Mouse (Mus musculus) brain, adult 2 months (tissue): ENCODE measurements around the gene Cyyr1.
"Not testable (repeated sequence)": the region's sequence is repeated elsewhere in the genome, so short reads cannot be mapped to it uniquely, and the experiment has no call there.

Source experiments
- DNase-seq: peaks from one replicate; pipeline ENCODE4 v3.0.0; 2011; ENCODE audit warnings: low read depth, low spot score

The Cyyr1 gene

DNA sequence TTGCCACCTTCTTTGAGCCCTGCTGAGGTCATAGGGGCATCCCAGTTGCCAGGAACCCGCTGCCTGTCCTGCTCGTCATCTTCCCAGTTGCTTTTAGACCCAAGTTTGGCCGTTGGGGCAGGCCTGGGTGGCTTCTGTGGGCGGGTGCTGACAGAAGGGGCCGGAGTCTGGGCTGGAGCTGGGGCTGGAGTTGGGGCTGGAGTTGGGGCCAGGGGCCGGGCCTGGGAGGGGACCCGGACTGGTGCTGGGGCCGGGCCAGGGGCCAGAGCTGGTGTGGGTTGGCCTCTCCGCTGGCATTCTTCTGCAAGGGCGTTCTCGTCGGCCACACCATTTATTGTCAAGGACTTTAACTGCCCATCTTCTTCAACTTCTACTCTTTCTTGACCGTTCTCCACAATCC lies at the start of gene Cyyr1:
Cyyr1 (minus strand) TSS at position 101 of the 400 bp plus-strand sequence.
- not testable (repeated sequence) for DNase-seq

DNA sequence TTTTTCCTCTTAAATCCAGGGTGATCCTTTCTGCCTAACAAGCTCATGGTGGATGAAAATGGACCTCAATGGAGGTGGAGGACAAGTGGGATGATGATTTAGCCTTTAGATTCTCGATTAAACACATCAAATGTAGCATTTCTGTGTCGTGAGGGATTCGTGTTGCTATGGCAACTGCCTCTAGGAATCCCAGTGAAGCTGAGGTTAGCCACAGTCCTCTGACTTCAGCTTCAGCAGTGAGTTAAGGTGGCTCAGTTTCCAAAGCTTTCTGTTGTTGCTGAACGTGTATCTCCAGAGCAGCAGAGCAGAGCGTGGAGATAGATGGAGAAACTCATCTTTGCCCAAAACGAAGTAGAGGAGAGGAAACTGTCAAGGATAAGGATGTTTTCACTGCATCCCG lies 35.6 kb upstream of the Cyyr1 start:
- peak; percentile 25 for DNase-seq

DNA sequence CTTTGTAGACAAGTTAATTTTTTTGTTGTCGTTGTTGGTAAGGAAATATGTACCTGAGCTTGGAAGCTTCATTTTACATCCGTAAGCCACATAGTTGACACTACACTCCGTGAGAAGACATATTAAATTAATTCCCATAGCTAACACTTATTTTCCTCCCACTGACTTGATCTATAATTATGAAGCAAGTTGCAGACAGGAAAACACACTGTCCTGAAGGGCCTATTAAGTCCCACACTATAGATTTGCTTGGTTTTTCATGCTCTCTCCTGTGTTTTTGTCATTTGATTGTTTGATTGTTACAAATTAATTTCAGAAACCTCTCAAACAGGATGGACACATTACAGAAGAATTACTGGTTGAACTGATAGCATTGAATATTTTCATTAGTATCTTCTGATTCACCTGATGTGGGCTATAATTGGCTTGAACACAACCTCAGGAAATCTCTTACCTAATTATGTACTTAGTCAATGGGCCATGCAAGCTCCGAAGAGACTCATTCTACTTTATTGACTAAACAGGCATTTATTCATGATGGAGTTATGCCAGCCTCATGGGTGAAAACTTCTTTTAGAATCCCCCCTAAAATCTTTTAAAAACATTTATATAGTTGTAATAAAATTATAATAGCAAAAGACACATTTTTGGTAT lies 34.5 kb upstream of the Cyyr1 start:
- DNase-seq: no peak

DNA sequence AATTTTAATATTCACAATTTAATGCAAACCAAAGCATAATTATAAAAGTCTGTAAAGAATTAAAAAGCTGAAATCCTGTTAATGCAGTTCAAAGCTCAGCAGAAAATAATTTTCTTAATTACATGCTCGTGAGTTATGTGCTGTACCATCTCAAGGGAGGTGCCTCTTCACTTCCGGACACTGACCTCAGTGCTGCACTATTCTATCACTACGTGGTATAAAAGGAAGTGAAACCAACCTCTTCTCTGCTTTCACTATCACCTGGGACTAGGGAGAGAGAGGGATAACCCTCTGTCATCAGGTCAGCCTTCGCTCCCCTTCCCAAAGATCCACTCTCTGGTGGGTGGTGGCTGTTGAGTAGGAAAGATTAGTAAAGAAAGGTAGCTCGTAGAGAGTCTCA lies 13.3 kb upstream of the Cyyr1 start:
- DNase-seq: no peak

DNA sequence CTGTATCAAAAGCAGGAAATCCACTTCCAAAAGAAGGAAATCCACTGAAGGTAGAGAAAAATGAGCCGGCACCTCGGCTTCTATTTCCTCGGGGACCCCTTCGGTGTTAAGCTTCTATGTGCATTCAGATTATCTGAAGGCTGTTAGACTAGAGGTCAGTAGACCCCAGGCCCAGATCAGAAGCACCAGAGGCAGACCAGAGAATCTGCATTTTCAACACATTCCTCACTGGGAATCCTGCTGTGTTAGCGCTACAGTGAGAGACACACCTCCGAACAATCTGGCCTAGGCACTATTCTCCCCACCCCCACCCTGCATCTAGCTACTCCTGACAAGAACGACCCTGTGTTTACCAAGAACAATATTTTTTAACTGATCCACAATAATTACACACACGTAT lies 641 bp upstream of the Cyyr1 start:
- DNase-seq: no peak

DNA sequence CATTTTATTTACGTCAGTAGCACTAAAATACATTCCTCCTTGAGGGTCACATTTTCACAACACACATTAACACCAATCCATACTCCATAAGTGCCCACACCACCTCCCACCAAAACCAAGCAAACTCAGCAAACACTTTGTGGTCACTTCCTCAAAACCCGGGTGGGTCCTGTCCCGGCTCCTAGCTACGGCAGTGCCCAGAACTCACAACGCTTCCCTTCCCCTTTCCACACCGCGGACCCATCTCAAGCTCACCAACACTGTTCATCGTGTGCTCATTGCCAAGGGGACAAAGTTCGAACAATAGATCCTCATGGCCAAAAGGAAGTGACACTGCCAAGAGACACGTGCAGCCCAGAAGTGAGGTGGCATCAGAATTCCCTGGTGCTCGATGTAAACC lies 1.2 kb downstream of the Cyyr1 start:
- DNase-seq: not testable (repeated sequence)

DNA sequence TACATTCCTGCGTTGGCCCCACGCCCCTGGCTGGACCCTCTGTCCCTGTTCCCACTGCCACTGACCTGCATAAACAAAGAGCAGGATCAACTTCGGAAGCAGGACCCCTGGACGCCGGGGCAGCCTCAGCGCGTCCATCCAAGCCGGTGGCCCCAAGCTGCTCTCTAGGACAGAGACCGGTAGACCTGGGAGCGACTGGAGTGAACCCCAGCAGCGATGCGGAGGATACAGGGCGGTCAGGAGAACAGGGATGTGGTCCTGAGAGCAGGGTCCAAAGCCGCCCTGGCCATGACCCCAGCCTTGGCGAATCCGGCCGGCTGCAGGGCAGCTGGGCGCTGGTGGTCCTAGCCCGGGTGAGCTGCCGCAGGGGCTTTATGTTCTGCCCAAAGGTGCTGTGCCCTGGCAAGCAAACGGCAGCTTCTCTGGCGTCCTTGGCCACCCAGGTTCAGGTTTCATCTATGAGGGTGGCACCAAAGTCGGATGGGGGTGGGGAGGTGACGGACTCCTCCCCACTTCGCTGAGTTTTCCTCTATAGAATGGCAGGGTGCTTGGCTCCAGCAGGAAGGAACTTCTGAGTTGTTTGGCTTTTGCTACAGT lies 3.1 kb downstream of the Cyyr1 start:
- DNase-seq: no peak

DNA sequence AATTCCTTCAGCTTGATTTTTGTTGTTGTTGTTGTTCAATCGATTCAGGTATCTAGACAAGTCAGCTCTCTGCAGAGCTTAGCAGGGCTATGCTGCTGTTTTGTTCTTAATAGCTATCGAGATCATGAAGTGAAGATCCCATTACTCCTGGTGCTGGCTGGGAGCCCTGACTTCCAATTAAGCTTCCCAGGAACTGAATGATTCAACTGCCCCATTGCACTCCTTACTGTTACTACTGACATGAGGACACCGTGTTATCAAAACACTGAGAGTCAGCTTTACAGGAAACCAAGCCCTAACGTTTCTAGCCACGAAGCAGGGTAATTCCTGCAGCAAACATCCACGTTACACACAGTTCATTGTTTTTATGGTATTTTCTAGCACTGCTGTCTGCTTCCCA lies 6.7 kb downstream of the Cyyr1 start:
- DNase-seq: no peak

DNA sequence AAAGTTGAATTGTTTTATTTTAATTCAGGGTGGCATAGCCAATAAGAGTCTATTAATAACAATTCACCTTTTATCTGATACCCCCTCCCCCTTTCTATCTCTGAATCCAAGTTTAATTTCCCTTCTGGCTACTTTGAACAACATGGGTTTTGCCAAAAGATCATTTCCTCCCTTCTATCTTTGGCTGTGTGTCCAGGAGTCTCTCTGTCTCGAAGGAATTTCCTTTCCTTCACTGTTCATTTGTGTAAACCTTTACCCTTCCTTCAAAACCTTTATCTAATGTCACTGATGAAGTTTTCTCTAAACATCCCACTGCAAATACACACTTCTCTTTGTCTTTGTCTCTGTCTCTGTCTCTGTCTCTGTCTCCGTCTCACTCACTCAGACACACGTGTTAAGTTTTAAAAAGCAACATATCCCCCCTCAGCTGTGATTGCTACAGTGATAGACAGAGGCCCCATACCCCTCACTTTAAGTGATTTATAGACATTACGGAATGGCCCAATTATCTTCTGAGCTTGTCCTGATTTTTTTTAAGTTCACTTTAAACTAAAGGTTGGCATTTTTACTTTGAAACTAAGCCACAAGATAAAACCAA lies 11.4 kb downstream of the Cyyr1 start:
- DNase-seq: no peak

DNA sequence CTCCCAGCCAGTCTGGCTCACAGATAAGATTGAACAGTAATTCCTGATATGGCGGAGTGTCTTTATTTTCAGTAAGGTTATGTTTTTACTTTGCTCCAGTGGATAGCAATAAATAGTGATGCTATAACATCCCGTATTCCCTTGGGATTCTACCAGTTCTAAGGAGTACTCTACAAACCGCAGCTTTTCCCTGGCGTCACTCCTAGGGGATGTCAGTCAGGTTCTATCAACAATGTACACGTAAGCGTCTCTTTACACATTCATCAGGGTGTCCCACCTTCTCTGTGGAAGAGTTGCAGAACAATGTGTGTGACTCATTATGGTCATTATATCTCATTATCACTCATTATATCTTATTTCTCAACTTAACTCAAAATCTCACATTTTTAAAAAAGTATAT lies 12.2 kb downstream of the Cyyr1 start:
- no peak for DNase-seq

DNA sequence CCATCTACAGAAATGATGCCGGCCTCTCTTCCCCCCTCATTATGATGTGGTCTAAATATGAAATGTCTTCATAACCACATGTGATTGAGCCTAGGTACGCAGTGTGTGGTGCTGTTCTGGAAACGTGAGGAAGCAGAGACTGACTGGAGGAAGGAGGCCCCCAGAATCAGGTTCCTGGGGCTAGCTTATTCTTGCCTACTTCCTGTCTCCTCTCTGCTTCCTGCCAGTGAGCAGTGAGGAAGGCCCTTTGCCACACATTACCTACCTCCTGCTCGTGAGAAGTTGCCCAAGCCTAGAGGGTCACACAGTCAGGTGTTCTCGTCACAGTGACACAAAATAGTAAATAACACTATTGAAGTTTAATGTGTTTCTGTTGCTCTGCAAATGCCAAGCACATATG lies 14.8 kb downstream of the Cyyr1 start:
- no peak for DNase-seq

DNA sequence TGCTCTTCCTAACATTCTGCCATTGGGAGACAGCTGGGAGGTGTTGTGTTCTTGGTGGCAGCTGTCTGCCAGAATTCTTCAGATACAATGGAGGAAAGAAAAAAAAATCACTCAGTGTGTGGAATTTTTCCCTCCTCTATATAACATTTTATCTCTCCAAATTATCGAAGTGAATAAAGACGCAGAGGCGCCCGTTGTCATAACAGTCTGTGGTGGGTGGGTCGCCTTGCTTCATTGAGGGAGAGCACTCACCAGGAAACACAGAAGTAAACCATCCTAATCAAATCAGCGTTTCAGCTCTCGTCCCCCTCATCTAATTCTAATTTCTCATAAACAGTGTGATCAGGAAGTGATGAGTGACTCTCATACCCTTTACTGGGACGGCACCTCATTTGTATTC lies 17.1 kb downstream of the Cyyr1 start:
- no peak for DNase-seq

DNA sequence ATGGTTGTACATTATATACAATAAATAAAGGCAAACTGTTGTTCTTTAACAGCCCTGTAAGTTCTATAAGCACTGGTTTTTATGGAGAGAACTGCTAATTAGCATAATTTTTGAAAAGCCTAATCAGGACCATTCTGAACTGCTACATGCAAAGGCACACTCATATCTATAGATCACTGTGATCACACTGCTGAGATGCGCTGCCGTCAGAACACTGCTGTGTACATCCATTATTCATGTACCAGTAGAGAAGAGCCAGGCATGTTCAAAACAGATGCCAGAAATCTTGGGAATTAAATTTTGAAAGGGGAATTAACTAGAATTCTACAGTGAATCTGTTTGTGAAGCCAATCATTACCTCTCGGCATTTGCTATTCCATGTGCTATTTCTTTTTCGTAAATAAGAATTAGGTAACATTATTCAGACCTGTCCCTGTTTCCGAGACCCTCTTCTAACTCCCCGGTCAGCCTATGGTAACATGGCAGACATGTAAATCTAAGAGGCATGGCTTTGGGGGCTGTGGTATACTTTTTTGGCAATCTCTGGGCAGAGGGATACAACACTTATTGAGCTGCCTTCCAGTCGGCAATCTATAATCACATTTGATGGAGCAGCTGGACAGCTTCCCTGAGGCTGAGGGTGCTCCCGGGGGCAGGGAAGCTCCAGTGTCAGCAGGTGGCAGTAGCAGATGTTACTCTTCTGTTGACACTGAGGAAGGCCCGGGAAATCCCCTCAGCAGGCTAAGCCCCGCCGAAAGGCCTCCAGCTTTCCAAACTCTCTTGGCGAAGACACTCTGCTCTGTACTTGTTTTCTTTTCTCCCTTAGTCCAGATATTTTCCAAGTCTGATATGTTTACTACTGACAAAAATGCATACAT lies 25.2 kb downstream of the Cyyr1 start:
- peak; percentile 7 for DNase-seq

DNA sequence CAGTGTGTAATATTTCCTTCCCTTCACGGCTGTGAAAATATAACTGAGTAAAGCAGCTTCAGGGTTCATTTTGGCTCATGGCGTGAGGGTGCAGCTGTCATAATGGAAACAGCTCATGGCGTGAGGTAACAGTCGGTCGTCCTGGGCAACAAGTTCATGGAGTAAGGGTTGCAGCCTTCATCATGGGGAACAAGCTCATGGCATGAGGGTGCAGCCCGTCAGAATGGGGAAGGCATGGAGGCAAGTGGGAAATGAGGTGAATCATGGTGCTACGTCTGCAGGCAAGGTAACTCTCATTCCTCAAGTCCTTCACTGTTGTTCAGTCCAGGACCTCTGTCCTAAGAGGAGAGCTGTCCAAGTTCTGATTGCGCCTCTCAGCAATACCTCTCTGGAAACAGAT lies 28.6 kb downstream of the Cyyr1 start:
- DNase-seq: no peak

DNA sequence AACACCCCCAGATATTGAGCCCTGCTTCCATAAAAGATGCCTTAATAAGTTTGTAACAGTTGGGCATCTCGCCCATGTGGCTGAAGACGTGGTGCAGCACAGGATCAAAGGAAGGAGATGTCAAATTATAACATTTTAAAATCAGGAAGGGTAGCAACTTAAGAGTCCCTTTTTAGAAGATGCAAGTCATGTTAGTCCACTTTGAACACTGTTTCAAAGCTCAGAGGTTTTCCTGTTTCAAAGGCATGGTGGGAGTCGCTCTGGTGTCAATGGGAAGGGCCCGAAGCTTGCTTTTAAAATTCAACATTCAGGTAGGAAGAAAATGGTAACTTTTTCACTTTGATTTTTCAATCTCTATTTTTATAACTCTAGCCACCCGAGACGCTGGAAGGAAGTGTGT lies 45.9 kb downstream of the Cyyr1 start:
- no peak for DNase-seq

DNA sequence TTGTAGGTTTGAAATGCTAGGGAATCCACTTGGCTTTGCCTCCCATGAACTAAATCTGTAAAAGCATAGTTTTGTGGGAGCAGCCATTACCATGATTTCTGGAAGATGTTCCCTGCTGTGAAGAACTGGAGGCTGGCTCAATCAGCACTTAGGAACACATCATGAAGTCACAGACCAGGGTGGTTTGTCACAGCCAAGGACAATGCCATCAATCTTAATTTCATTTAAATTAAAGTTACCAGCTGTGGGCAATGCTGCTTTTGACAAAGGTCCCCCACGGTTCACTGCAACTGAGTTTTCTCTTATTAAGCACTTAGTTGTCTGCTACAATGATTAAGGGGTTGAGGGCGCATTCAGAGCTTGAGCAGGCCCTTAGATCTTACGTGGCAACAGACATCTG lies 48.1 kb downstream of the Cyyr1 start:
- no peak for DNase-seq

DNA sequence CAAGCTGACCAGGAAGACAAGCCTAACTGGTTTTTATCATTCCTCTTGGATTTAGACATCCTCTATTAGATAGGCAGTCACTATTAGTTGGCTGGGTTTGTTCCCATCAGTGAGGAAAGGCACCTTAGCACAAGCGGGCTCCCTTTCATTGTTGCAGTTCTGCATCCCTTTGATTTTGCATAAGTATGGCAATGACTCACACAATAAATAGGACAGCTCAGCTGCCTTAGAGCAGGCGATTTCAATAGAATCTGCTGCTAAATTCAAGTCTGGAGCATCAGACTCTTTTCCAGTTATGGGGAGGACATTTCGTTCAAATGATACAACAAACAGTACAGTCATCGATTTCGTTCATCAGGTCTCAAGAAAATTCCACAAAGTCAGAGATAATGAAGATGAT lies 49.8 kb downstream of the Cyyr1 start:
- peak; percentile 66 for DNase-seq

DNA sequence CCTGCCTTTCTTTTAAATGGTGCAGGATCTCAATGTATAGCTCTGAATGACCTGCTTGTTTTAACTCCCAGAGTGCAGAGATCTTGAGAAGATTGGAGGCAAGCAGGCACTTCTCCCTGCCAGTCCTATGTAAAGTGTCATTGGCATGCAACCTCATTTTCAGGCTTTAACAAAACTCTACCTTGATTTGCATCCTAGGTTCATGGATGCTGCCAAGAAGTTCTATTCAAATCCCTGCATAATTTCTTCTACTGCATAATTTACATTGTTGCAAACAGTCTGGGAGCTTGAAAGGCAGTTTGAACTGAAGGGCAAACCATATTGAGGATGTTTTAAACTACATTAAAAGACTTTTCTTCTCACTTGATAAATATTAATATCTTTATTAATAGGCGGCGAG lies 57.4 kb downstream of the Cyyr1 start:
- no peak for DNase-seq

DNA sequence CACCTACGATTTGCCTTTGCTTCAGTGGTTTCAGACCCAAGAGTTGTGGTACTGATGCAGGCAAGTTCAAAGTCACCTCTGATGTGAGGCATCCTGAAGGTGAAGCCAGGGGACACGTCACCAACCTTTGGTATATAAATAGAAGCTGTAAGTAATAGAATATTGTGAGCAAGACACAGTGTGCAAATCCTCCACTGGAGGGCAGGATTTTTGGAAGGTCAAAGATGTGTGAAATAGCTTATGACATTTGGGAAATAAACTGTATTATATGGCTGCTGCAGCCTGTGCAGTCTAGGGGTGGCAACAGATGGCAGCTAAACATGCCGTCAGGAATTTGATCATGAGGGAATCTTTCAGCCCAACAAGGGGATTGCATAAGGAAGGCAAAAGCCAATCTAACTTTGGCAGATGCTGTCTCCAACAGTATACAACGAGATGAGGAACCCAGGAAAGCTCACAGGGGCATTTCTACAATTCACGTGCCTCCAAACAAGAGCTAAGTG lies 65.0 kb downstream of the Cyyr1 start:
- DNase-seq: peak; percentile 31

DNA sequence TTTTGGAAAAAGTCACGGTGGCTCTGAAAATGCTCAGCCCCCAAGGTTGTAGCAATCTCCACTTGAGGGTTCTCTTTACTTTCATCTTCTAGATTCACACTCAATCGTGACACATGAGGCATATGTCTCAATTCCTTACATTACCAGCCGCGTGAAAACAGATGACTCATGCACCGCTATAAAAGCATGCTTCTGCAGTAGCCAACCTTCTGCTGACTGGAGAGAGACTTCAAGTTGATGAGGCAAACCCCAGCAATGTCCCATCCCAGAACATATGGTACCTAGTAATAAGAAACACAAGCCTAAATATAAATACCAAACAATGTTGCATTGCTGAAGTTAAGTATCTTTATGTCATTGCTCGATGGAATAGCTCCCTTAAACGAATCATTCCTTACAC lies 65.9 kb downstream of the Cyyr1 start:
- peak; percentile 88 for DNase-seq

DNA sequence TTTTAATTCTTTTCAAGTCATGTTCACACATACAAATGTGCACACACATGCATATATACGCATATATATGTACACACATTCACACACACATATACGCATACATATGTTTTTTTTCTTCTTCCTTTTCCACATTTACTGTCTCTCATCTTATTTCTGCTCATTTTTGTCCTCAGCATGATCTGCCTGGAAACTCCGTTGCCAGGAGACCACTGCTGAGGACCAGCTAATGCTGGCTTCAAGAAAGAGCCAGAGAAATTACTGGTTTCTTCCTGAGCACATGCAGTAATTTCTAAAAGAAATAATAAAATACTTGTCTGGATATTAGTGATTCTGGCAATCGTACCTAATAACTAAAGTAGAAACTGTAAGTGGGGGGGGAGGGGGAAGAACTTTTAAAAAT lies 68.6 kb downstream of the Cyyr1 start:
- DNase-seq: peak; percentile 45

DNA sequence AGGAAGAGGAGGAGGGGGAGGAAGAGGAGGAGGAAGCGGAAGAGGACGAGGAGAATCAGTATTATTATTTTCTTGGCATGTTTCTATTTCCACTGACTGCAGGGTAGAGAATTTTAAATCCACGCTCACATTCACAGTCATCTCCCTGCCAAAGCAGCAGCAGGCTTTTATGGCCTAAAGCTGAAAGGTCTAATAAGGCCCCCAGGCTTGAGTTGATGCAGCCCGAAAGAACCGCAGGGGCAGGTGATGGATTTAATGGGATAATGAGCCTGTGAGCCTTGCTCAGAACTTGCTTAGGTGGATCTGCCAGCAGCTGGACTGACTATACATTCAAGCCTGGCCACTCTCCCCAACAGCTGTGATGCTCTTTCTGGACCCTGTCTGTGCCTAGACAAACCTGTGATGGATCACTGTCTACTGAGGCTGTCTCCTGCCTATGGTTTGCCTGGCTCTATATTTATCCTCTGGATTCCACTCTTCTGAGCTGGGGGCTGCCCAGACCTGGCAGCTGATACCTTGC lies 78.6 kb downstream of the Cyyr1 start:
- no peak for DNase-seq
